Mouse (Mus musculus): ENCODE results near the gene Slc18a3. TPM values are rescaled to one million over a fixed set of nuclear protein-coding genes. Genes with fewer than 3 reads are reported as not detected.

Gene Slc18a3
- polyA plus RNA-seq, 1 experiment from 2014 or later, result 0.24 TPM

- DNase-seq (ENCODE audit: low spot score), result no peak
- 23% methylated on average over 13 of the region's 13 CpGs for WGBS
- H3K27me3 ChIP-seq (ENCODE audit: insufficient read depth, poor library complexity, severe bottlenecking), result peaks cover 17% of the 10 kb centered on the region; the same call in 1 of the 2 replicates
- H3K4me1 ChIP-seq, result no peaks in the 10 kb centered on the region
- H3K9me3 ChIP-seq, result no peaks in the 10 kb centered on the region
- no peak overlapping the region for H3K27ac ChIP-seq
- no peak overlapping the region for H3K4me3 ChIP-seq
- no peaks in the 10 kb centered on the region for H3K36me3 ChIP-seq
Measured at GRCm38 (mm10) chr14:32492521-32492920, 27.9 kb upstream of the Slc18a3 start.

DNA sequence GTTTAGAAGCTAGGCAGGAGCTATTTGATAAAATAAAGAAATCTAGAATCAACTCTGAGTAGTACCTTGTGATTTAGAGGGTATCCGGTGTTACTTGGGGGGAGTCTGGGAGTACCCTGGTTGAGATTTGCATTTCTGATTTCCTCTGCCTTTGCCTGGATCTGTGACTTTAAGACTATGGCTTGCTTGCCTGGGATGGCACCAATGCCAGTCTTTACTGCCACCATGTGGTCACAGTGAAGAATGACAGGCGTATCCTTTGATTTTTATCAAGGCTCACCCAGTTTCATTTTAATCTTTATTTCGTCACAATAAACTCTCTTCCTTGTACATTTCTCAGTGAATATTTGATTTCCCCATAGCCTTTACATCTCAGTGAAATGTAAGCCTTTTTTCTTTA is 17.4 kb upstream of the Slc18a3 start:
- Histone ChIP-seq H3K36me3 (no peaks in the 10 kb centered on the region), H3K4me3 (no peak overlapping the region), H3K27me3 (ENCODE audit: insufficient read depth, poor library complexity, severe bottlenecking) (peaks cover 27% of the 10 kb centered on the region), H3K9me3 (no peaks in the 10 kb centered on the region), H3K27ac (no peak overlapping the region), H3K4me1 (no peaks in the 10 kb centered on the region)
- WGBS, result 9% methylated on average over 3 of the region's 3 CpGs
- no peak for DNase-seq (ENCODE audit: low spot score)

DNA sequence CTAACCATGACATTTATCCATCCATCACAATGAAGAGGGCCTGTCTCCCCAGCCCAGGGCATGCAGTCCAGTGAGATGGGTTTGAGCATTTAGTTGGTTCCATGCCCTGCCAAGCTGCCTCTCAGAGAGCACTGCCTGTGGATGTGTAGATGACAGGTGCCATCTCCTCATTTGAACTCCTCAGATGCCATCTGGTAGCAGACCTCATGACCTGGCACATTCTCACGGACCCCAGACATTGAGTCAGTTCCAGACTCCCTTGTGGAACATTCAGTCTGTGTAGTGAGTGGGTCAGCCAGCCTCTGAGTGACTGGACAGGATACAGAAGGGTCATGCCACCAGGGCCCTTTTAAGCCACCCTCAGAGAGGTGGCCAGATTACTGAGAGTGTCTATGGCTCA is 12.9 kb upstream of the Slc18a3 start:
- Histone ChIP-seq H3K4me3 (no peak overlapping the region), H3K27ac (no peak overlapping the region), H3K27me3 (ENCODE audit: insufficient read depth, poor library complexity, severe bottlenecking) (peaks cover 7% of the 10 kb centered on the region; the same call in 1 of the 2 replicates), H3K36me3 (no peaks in the 10 kb centered on the region), H3K4me1 (no peaks in the 10 kb centered on the region), H3K9me3 (no peaks in the 10 kb centered on the region)
- DNase-seq (ENCODE audit: low spot score), result no peak
- WGBS, result 52% methylated on average over 1 of the region's 1 CpGs

DNA sequence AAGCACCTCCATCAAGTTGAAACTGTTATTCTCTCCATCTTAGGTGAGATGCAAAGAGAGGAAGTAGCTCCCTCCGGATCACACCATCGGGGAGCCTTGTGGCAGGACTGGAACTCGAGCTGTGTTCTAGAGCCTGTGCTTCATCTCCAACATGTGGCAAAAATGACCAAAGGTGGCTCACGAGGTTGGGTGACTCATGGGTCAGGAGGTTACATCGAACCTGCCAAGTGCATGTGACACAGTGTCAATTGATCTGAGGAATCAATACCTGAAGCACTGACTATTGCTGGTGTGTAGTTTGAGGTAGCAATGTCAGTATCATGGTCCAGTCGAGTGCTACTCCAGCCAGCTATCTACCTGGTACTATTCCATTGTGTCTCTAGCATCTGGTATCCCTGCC is 11.9 kb upstream of the Slc18a3 start:
- Histone ChIP-seq H3K9me3 (no peaks in the 10 kb centered on the region), H3K27ac (no peak overlapping the region), H3K27me3 (ENCODE audit: insufficient read depth, poor library complexity, severe bottlenecking) (peaks cover 7% of the 10 kb centered on the region; the same call in 1 of the 2 replicates), H3K4me3 (no peak overlapping the region), H3K4me1 (no peaks in the 10 kb centered on the region), H3K36me3 (no peaks in the 10 kb centered on the region)
- 69% methylated on average over 6 of the region's 6 CpGs for WGBS
- no peak for DNase-seq (ENCODE audit: low spot score)

- H3K27ac ChIP-seq, result no peak overlapping the region
- no peak overlapping the region for H3K4me3 ChIP-seq
- peaks cover 12% of the 10 kb centered on the region for H3K27me3 ChIP-seq (ENCODE audit: insufficient read depth, poor library complexity, severe bottlenecking)
- WGBS, result 12% methylated on average over 4 of the region's 4 CpGs
- H3K36me3 ChIP-seq, result no peaks in the 10 kb centered on the region
- no peaks in the 10 kb centered on the region for H3K4me1 ChIP-seq
- no peak for DNase-seq (ENCODE audit: low spot score)
- H3K9me3 ChIP-seq, result no peaks in the 10 kb centered on the region
Measured at GRCm38 (mm10) chr14:32472996-32473395, 8.3 kb upstream of the Slc18a3 start.

DNA sequence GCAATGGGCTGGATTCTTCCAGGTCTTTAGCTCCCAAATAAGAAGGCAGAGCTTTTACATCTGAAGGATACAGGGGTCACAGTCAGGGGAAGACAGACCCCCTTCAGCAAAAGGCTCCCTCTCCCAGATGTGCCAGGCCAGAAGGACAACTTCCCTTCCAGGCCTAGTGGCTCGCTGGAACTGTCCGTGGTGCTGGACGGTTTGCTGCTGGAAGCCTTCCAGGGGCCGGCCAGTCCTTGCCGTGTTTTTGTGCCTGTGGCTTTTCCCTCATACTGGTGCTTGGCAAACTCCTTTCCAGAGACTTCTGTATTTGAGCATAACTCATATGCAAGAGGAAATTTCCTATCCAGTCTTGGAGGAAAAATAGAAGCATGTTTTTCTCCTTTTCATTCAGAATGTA is 3.0 kb upstream of the Slc18a3 start:
- H3K27me3 ChIP-seq (ENCODE audit: insufficient read depth, poor library complexity, severe bottlenecking), result peaks cover 63% of the 10 kb centered on the region
- H3K36me3 ChIP-seq, result no peaks in the 10 kb centered on the region
- DNase-seq (ENCODE audit: low spot score), result peak; percentile 82
- H3K4me1 ChIP-seq, result peaks cover 30% of the 10 kb centered on the region
- H3K4me3 ChIP-seq, result no peak overlapping the region
- H3K27ac ChIP-seq, result no peak overlapping the region
- WGBS, result 5% methylated on average over 5 of the region's 5 CpGs
- no peaks in the 10 kb centered on the region for H3K9me3 ChIP-seq

DNA sequence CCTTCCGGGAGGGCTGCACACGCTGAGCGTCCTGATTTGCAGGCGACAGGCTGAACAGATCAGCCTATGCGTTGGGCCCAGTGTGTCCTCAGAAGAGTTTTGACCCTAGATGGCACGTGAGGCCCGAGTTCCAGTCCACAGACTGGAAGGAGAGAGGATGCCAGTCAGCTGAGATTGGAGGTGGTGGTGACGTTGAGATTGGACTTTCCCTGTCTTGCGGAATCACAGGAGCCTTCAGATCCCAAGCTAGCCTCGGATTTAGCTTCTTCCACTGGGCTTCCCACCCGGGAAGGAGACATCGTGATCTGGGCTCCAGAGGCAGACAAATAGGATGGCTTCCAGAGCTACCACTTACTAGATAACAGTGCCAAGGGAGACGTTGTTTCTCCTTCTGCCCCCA is 1.2 kb upstream of the Slc18a3 start, which contains the start of gene Chat:
Gene Chat (minus strand): TSS at position 101 of the 400 bp plus-strand sequence.
- Histone ChIP-seq H3K27ac (no peak within 1 kb of the TSS), H3K27me3 (ENCODE audit: insufficient read depth, poor library complexity, severe bottlenecking) (peaks cover 80% of the 10 kb centered on the region), H3K36me3 (no peaks in the 10 kb centered on the region), H3K9me3 (no peaks in the 10 kb centered on the region), H3K4me3 (peak within 1 kb of the TSS; percentile 50), H3K4me1 (peaks cover 30% of the 10 kb centered on the region)
- WGBS, result 15% methylated on average over 13 of the region's 13 CpGs
- no peak for DNase-seq (ENCODE audit: low spot score)

GRCm38 (mm10) chr14:32465506-32465870 is 838 bp upstream of the Slc18a3 start:
- Histone ChIP-seq H3K27ac (no peak overlapping the region), H3K4me1 (peaks cover 32% of the 10 kb centered on the region), H3K27me3 (ENCODE audit: insufficient read depth, poor library complexity, severe bottlenecking) (peaks cover 84% of the 10 kb centered on the region), H3K4me3 (peak overlapping the region; percentile 50; the same call in 1 of the 2 replicates), H3K9me3 (no peaks in the 10 kb centered on the region), H3K36me3 (no peaks in the 10 kb centered on the region)
- 6% methylated on average over 7 of the region's 11 CpGs for WGBS
- DNase-seq (ENCODE audit: low spot score), result no peak

GRCm38 (mm10) chr14:32463211-32464040 is 1.2 kb downstream of the Slc18a3 start:
- Histone ChIP-seq H3K27ac (no peak overlapping the region), H3K4me1 (peaks cover 36% of the 10 kb centered on the region), H3K9me3 (no peaks in the 10 kb centered on the region), H3K36me3 (no peaks in the 10 kb centered on the region), H3K27me3 (ENCODE audit: insufficient read depth, poor library complexity, severe bottlenecking) (peaks cover 100% of the 10 kb centered on the region), H3K4me3 (peak overlapping the region; percentile 50)
- 4% methylated on average over 74 of the region's 74 CpGs for WGBS
- DNase-seq (ENCODE audit: low spot score), result no peak

DNA sequence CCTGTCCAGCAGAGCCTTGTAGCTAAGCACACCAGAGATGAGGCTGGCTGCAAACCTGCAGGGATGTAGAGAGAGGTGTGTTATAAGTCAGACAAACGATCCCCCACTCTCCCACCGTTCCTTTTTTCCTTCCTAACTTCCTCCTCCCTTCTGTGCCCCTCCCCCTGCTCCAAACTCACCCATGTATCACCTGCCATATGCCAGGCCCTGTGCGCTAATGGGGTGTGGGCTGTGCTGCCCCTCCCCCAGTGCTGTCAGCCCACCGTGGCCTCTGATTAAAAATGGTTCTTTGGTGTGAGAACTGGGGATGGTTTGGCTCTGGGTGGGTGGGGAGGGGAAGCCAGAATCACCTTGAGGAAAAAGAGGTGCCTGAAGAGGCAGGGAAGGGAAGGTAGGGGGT is 12.1 kb downstream of the Slc18a3 start:
- H3K27me3 ChIP-seq (ENCODE audit: insufficient read depth, poor library complexity, severe bottlenecking), result peaks cover 63% of the 10 kb centered on the region
- peak; percentile 28 for DNase-seq (ENCODE audit: low spot score)
- no peaks in the 10 kb centered on the region for H3K4me1 ChIP-seq
- H3K9me3 ChIP-seq, result no peaks in the 10 kb centered on the region
- no peak overlapping the region for H3K4me3 ChIP-seq
- no peaks in the 10 kb centered on the region for H3K36me3 ChIP-seq
- WGBS, result 7% methylated on average over 4 of the region's 4 CpGs
- no peak overlapping the region for H3K27ac ChIP-seq

GRCm38 (mm10) chr14:32446989-32447388 is 17.7 kb downstream of the Slc18a3 start:
- DNase-seq (ENCODE audit: low spot score), result no peak
- WGBS, result 86% methylated on average over 6 of the region's 6 CpGs

GRCm38 (mm10) chr14:32443446-32443845 is 21.2 kb downstream of the Slc18a3 start:
- peaks cover 36% of the 10 kb centered on the region; the same call in 1 of the 2 replicates for H3K27me3 ChIP-seq (ENCODE audit: insufficient read depth, poor library complexity, severe bottlenecking)
- peak; percentile 28 for DNase-seq (ENCODE audit: low spot score)

More at GRCm38 (mm10) chr14:32446989-32447388, 17.7 kb downstream of the Slc18a3 start:
- H3K9me3 ChIP-seq, result no peaks in the 10 kb centered on the region
- H3K36me3 ChIP-seq, result no peaks in the 10 kb centered on the region
- no peak overlapping the region for H3K4me3 ChIP-seq
- peaks cover 33% of the 10 kb centered on the region for H3K27me3 ChIP-seq (ENCODE audit: insufficient read depth, poor library complexity, severe bottlenecking)
- H3K27ac ChIP-seq, result no peak overlapping the region
- no peaks in the 10 kb centered on the region for H3K4me1 ChIP-seq

DNA sequence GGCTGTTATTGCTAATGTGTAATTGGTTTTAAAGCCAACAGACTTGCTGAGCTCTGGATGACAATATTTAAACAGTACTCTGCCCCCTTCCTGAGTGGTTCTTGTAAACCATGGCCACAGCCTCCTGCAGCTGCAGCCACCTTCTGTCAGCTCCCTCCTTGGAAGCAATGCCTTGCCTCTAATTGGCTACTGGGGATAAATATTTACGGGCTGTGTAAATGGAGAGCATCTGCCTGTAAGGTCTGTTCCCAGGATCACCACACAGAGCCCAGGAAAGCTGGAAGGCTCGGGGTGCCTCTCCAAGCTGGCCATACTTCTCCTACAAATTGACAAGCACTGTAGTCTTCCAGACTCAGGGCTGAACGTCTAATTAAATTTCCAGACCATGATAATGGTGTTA is 24.9 kb downstream of the Slc18a3 start:
- Histone ChIP-seq H3K27ac (no peak overlapping the region), H3K9me3 (no peaks in the 10 kb centered on the region), H3K27me3 (ENCODE audit: insufficient read depth, poor library complexity, severe bottlenecking) (peaks cover 36% of the 10 kb centered on the region; the same call in 1 of the 2 replicates), H3K4me1 (no peaks in the 10 kb centered on the region), H3K4me3 (no peak overlapping the region), H3K36me3 (no peaks in the 10 kb centered on the region)
- DNase-seq (ENCODE audit: low spot score), result peak; percentile 51
- WGBS, result 51% methylated on average over 3 of the region's 3 CpGs

More at GRCm38 (mm10) chr14:32443446-32443845, 21.2 kb downstream of the Slc18a3 start:
- H3K27ac ChIP-seq, result no peak overlapping the region
- no peaks in the 10 kb centered on the region for H3K4me1 ChIP-seq
- 15% methylated on average over 8 of the region's 8 CpGs for WGBS
- H3K4me3 ChIP-seq, result no peak overlapping the region
- H3K36me3 ChIP-seq, result no peaks in the 10 kb centered on the region
- H3K9me3 ChIP-seq, result no peaks in the 10 kb centered on the region

Data from heart, embryonic 10.5 days (tissue).